Mouse (Mus musculus): ENCODE results near the gene Gprc5d. TPM values are rescaled to one million over a fixed set of nuclear protein-coding genes. Genes with fewer than 3 reads are reported as not detected.

Gprc5d gene
- polyA plus RNA-seq, 1 experiment from 2014 or later = 0.13 TPM

- ATAC-seq (peak; percentile 16), DNase-seq (no peak)
- WGBS (ENCODE audit: insufficient replicate concordance) = 71% methylated on average over 3 of the region's 3 CpGs
- Histone ChIP-seq H3K4me2 (ENCODE audit: low read depth, low read length) (no peak overlapping the region), H3K27ac (ENCODE audit: low read depth) (peak overlapping the region; percentile 80), H3K9ac (replicated peaks) (no peak overlapping the region), H3K4me1 (ENCODE audit: insufficient read depth) (peaks cover 50% of the 10 kb centered on the region), H3K4me3 (ENCODE audit: low read depth, low read length) (no peak overlapping the region), H3K36me3 (replicated peaks; ENCODE audit: insufficient read depth, low read length) (peaks cover 11% of the 10 kb centered on the region; the same call in 1 of the 2 replicates), H3K27me3 (ENCODE audit: insufficient read depth, low read length) (no peaks in the 10 kb centered on the region), H3K9me3 (ENCODE audit: low read length) (no peaks in the 10 kb centered on the region)
- TF ChIP-seq EP300 (IDR thresholded peaks at IDR 0.05; ENCODE audit: low read depth) (no peak), CTCF (IDR thresholded peaks at IDR 0.05; ENCODE audit: low read depth) (no peak)
Observed at GRCm38 (mm10) chr6:135162311-135162710, 44.2 kb upstream of the Gprc5d start.

- H3K9ac ChIP-seq (replicated peaks) = no peak overlapping the region
- no peak for DNase-seq
- H3K9me3 ChIP-seq (ENCODE audit: low read length) = no peaks in the 10 kb centered on the region
- peaks cover 11% of the 10 kb centered on the region; the same call in 1 of the 2 replicates for H3K36me3 ChIP-seq (replicated peaks; ENCODE audit: insufficient read depth, low read length)
- ATAC-seq = no peak
- no peak for TF ChIP-seq CTCF (IDR thresholded peaks at IDR 0.05; ENCODE audit: low read depth)
- TF ChIP-seq EP300 (IDR thresholded peaks at IDR 0.05; ENCODE audit: low read depth) = no peak
- H3K4me1 ChIP-seq (ENCODE audit: insufficient read depth) = peaks cover 48% of the 10 kb centered on the region
- H3K27me3 ChIP-seq (ENCODE audit: insufficient read depth, low read length) = no peaks in the 10 kb centered on the region
- 0 out of 2 replicates have a peak overlapping the region, but pooled peaks have one; percentile 26 for H3K27ac ChIP-seq (ENCODE audit: low read depth)
- no peak overlapping the region for H3K4me3 ChIP-seq (ENCODE audit: low read depth, low read length)
- 47% methylated on average over 4 of the region's 4 CpGs for WGBS (ENCODE audit: insufficient replicate concordance)
- no peak overlapping the region for H3K4me2 ChIP-seq (ENCODE audit: low read depth, low read length)
Observed at GRCm38 (mm10) chr6:135161356-135161755, 43.3 kb upstream of the Gprc5d start.

- peaks cover 32% of the 10 kb centered on the region for H3K4me1 ChIP-seq (ENCODE audit: insufficient read depth)
- no peak overlapping the region for H3K9ac ChIP-seq (replicated peaks)
- no peaks in the 10 kb centered on the region for H3K27me3 ChIP-seq (ENCODE audit: insufficient read depth, low read length)
- peak overlapping the region; percentile 83 for H3K27ac ChIP-seq (ENCODE audit: low read depth)
- DNase-seq (no peak), ATAC-seq (peak; percentile 67)
- no peaks in the 10 kb centered on the region for H3K9me3 ChIP-seq (ENCODE audit: low read length)
- H3K36me3 ChIP-seq (replicated peaks; ENCODE audit: insufficient read depth, low read length) = peaks cover 22% of the 10 kb centered on the region
- no peak overlapping the region for H3K4me3 ChIP-seq (ENCODE audit: low read depth, low read length)
- TF ChIP-seq CTCF (IDR thresholded peaks at IDR 0.05; ENCODE audit: low read depth) (no peak), EP300 (IDR thresholded peaks at IDR 0.05; ENCODE audit: low read depth) (no peak)
- 60% methylated on average over 4 of the region's 4 CpGs for WGBS (ENCODE audit: insufficient replicate concordance)
- H3K4me2 ChIP-seq (ENCODE audit: low read depth, low read length) = no peak overlapping the region
Observed at GRCm38 (mm10) chr6:135158509-135158908, 40.4 kb upstream of the Gprc5d start.

GRCm38 (mm10) chr6:135157496-135157895 lies 39.4 kb upstream of the Gprc5d start:
- peaks cover 27% of the 10 kb centered on the region for H3K36me3 ChIP-seq (replicated peaks; ENCODE audit: insufficient read depth, low read length)

GRCm38 (mm10) chr6:135156597-135156996 lies 38.5 kb upstream of the Gprc5d start:
- H3K9ac ChIP-seq (replicated peaks) = no peak overlapping the region
- no peak overlapping the region for H3K27ac ChIP-seq (ENCODE audit: low read depth)
- no peak overlapping the region for H3K4me3 ChIP-seq (ENCODE audit: low read depth, low read length)
- no peaks in the 10 kb centered on the region for H3K9me3 ChIP-seq (ENCODE audit: low read length)
- H3K27me3 ChIP-seq (ENCODE audit: insufficient read depth, low read length) = no peaks in the 10 kb centered on the region
- peaks cover 18% of the 10 kb centered on the region; the same call in 1 of the 2 replicates for H3K4me1 ChIP-seq (ENCODE audit: insufficient read depth)
- no peak for TF ChIP-seq EP300 (IDR thresholded peaks at IDR 0.05; ENCODE audit: low read depth)
- TF ChIP-seq CTCF (IDR thresholded peaks at IDR 0.05; ENCODE audit: low read depth) = no peak
- DNase-seq (no peak), ATAC-seq (0 out of 2 replicates have a peak, but pooled peaks have one; percentile 9)
- WGBS (ENCODE audit: insufficient replicate concordance) = 51% methylated on average over 8 of the region's 8 CpGs
- peaks cover 33% of the 10 kb centered on the region for H3K36me3 ChIP-seq (replicated peaks; ENCODE audit: insufficient read depth, low read length)
- no peak overlapping the region for H3K4me2 ChIP-seq (ENCODE audit: low read depth, low read length)

More at GRCm38 (mm10) chr6:135157496-135157895, 39.4 kb upstream of the Gprc5d start:
- TF ChIP-seq EP300 (IDR thresholded peaks at IDR 0.05; ENCODE audit: low read depth) (no peak), CTCF (IDR thresholded peaks at IDR 0.05; ENCODE audit: low read depth) (no peak; the same call in 1 of the 2 replicates)
- Histone ChIP-seq H3K9ac (replicated peaks) (no peak overlapping the region), H3K4me1 (ENCODE audit: insufficient read depth) (peaks cover 22% of the 10 kb centered on the region), H3K4me3 (ENCODE audit: low read depth, low read length) (no peak overlapping the region), H3K27ac (ENCODE audit: low read depth) (0 out of 2 replicates have a peak overlapping the region, but pooled peaks have one; percentile 83), H3K27me3 (ENCODE audit: insufficient read depth, low read length) (no peaks in the 10 kb centered on the region), H3K9me3 (ENCODE audit: low read length) (no peaks in the 10 kb centered on the region), H3K4me2 (ENCODE audit: low read depth, low read length) (no peak overlapping the region)
- ATAC-seq (no peak), DNase-seq (no peak)
- WGBS (ENCODE audit: insufficient replicate concordance) = 74% methylated on average over 4 of the region's 4 CpGs

- TF ChIP-seq CTCF (IDR thresholded peaks at IDR 0.05; ENCODE audit: low read depth) (no peak), EP300 (IDR thresholded peaks at IDR 0.05; ENCODE audit: low read depth) (no peak)
- DNase-seq (no peak), ATAC-seq (no peak)
- no peak overlapping the region for H3K4me3 ChIP-seq (ENCODE audit: low read depth, low read length)
- H3K9me3 ChIP-seq (ENCODE audit: low read length) = no peaks in the 10 kb centered on the region
- peaks cover 48% of the 10 kb centered on the region for H3K36me3 ChIP-seq (replicated peaks; ENCODE audit: insufficient read depth, low read length)
- H3K4me2 ChIP-seq (ENCODE audit: low read depth, low read length) = no peak overlapping the region
- H3K27me3 ChIP-seq (ENCODE audit: insufficient read depth, low read length) = no peaks in the 10 kb centered on the region
- WGBS (ENCODE audit: insufficient replicate concordance) = 83% methylated on average over 5 of the region's 5 CpGs
- peaks cover 7% of the 10 kb centered on the region; the same call in 1 of the 2 replicates for H3K4me1 ChIP-seq (ENCODE audit: insufficient read depth)
- no peak overlapping the region for H3K27ac ChIP-seq (ENCODE audit: low read depth)
- H3K9ac ChIP-seq (replicated peaks) = no peak overlapping the region
Observed at GRCm38 (mm10) chr6:135153719-135154118, 35.6 kb upstream of the Gprc5d start.

All from liver, postnatal 0 days (tissue).